Mouse (Mus musculus) testis, adult 2 months (tissue): Measurements from ENCODE around the gene Prex1. TPM values are rescaled to one million over a fixed set of nuclear protein-coding genes. Genes with fewer than 3 reads are reported as not detected.

ENCODE experiments used
- H3K27ac ChIP-seq: fragments of 200-500 bp; 2 replicates; pipeline ENCODE4 v1.5.1; 2012; ENCODE audit warnings: low read depth, low read length; ENCODE audit not compliant: control insufficient read depth, insufficient read depth
- H3K27me3 ChIP-seq: fragments of 200-500 bp; 2 replicates; pipeline ENCODE4 v1.6.1; 2012; ENCODE audit warnings: mild to moderate bottlenecking, low read length, moderate library complexity; ENCODE audit not compliant: control insufficient read depth, insufficient read depth
- H3K36me3 ChIP-seq: fragments of 200-500 bp; 2 replicates; pipeline ENCODE4 v1.6.1; 2012; ENCODE audit warnings: mild to moderate bottlenecking, low read length; ENCODE audit not compliant: control insufficient read depth, insufficient read depth
- H3K4me1 ChIP-seq: fragments of 200-500 bp; 2 replicates; pipeline ENCODE4 v1.6.1; 2012; ENCODE audit warnings: low read length; ENCODE audit not compliant: control insufficient read depth, insufficient read depth
- H3K4me3 ChIP-seq: fragments of 200-500 bp; 2 replicates; pipeline ENCODE4 v1.5.1; 2012; ENCODE audit warnings: low read depth, mild to moderate bottlenecking, low read length, moderate library complexity, mixed read lengths; ENCODE audit not compliant: control insufficient read depth
- CTCF ChIP-seq: fragments of 200-500 bp; IDR thresholded peaks from 2 replicates; pipeline ENCODE4 v1.5.1; 2012; ENCODE audit warnings: low read depth, mild to moderate bottlenecking, inconsistent platforms, low read length, moderate library complexity; ENCODE audit not compliant: control insufficient read depth, insufficient read depth, insufficient replicate concordance
- POLR2A ChIP-seq: fragments of 200-500 bp; IDR thresholded peaks from 2 replicates; pipeline ENCODE4 v1.6.1; 2012; ENCODE audit warnings: low read depth, mild to moderate bottlenecking, inconsistent platforms, low read length, moderate library complexity; ENCODE audit not compliant: control insufficient read depth
- polyA plus RNA-seq: library from polyadenylated mRNA; depleted of rRNA; stranded (reverse); fragments of >200 nt; gene quantifications from 2 replicates; pipeline ENCODE4 v1.2.3, GENCODE M21; 2012

The Prex1 gene
- polyA plus RNA-seq, 1 experiment: 13.6 TPM

DNA sequence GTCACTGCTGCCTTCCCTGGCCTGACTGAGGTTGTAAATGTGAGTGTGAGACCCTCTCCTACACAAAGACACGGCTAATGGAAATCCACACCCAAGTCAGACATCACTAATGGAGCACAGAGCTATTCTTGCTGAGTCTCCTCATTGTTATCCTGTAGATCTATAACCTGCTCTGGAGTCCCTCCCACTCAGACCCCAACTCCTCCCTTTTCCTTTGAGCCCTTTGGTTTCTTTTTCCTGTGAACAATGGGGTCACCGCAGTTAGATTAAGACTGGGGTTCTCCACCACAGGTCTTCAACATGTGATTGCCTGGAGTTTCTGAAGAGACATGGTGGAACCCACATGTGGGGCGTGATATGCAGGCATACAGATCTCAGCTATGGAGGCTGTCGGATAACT lies 57.0 kb downstream of the Prex1 start:
- Histone ChIP-seq H3K27ac (no peak overlapping the region), H3K4me3 (no peak overlapping the region), H3K4me1 (peaks cover 6% of the 10 kb centered on the region), H3K27me3 (no peaks in the 10 kb centered on the region), H3K36me3 (no peaks in the 10 kb centered on the region)
- TF ChIP-seq POLR2A (no peak), CTCF (no peak)

DNA sequence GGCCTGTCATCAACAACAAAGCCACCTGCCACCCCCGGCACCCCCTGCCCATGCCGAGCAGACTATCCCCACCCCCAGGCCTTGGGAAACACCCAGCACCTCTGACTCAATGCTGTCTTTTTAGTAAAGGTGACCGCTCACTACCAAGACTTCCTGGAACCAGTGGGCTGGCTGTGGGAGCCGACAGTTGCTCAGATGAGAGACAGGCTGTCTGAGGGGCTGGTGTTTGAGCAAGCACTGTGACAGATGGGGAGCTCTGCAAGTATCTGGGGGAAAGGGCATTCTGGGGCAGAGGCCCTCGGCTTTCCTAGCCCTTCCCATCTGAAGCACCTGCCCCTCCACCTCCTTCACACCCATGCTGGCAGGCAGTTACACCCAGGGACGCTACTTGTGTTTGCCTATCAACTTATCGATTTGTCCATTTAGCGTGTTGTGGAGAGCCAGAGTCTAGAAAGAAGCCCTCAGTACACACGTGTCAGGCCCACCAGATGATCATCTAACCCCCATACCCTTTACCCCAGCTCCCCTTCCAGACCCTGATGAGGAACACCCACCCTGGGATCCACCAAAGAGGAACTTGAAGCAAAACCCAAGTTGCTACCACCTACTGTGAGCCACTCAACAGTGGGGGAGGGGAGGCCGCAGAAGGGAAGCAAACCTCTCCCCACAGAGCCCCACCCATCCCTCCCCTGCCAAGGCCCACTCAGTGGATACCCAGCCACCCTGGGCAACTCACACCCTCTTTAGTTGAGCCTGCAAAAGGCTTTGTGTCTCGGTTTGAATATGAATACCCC lies 57.7 kb downstream of the Prex1 start:
- Histone ChIP-seq H3K4me1 (peaks cover 6% of the 10 kb centered on the region), H3K27ac (no peak overlapping the region), H3K36me3 (no peaks in the 10 kb centered on the region), H3K4me3 (no peak overlapping the region), H3K27me3 (no peaks in the 10 kb centered on the region)
- TF ChIP-seq CTCF: no peak
- no peak for TF ChIP-seq POLR2A

DNA sequence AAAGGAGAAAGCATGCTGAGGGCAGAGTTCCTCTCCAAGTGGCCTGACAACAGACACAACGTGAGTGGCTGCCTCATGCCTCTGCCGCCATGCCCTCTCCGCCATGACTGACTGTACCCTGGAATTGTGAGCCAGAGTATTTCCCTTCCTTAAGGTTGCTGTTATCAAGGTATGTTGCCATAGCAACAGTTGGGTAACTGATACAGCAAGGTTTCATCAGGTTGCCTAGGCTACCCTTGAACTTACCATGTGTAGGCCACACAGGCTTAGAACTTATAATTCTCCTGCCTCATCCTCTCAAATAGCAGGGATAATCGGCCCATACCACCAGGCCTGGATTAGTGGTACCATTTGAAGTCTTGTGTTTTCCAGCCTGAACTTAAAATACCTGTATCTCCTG lies 58.3 kb downstream of the Prex1 start:
- TF ChIP-seq POLR2A (no peak), CTCF (no peak)
- no peaks in the 10 kb centered on the region for H3K27me3 ChIP-seq
- no peak overlapping the region for H3K27ac ChIP-seq
- H3K4me3 ChIP-seq: no peak overlapping the region
- H3K4me1 ChIP-seq: peaks cover 6% of the 10 kb centered on the region
- no peaks in the 10 kb centered on the region for H3K36me3 ChIP-seq

DNA sequence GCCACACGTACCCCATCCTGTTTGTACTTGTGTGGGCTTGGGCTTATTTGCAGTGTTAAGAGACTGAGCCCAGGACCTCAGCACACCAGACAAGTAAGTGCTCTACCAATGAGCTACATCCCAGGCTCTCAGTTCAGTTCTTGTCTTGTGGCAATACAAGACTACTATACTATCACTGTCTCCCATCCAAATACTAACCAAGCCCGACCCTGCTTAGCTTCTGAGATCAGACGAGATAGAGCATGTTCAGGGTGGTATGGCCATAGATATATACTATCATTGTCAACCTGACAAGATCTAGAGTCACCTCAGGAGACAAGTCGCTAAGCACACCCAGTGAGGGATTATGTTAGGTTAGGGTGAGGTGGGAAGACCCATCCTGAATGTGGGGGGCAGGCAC lies 58.8 kb downstream of the Prex1 start:
- Histone ChIP-seq H3K4me1 (peaks cover 6% of the 10 kb centered on the region), H3K4me3 (no peak overlapping the region), H3K27me3 (no peaks in the 10 kb centered on the region), H3K27ac (no peak overlapping the region), H3K36me3 (no peaks in the 10 kb centered on the region)
- no peak for TF ChIP-seq POLR2A
- no peak for TF ChIP-seq CTCF

DNA sequence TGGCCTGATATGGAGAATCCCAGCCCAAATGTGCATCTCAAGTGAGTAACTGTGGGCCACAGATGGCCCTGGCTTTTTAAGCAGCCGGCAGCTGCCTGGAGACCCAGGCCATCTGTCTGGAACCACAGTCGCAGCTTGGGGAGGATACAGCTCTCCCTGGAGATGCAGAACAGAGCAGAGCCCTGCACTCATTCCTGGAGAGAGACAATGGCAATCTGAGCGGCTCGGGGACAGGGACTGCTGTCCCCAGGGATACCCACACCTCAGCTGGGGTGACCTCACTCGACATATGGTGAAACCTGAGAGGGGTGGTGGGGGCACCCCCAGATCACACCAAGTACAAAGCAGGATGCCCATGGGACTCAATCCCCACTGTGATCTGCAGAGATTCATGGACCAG lies 60.1 kb downstream of the Prex1 start:
- Histone ChIP-seq H3K27me3 (no peaks in the 10 kb centered on the region), H3K4me3 (no peak overlapping the region), H3K36me3 (no peaks in the 10 kb centered on the region), H3K4me1 (peaks cover 6% of the 10 kb centered on the region), H3K27ac (no peak overlapping the region)
- TF ChIP-seq POLR2A (no peak), CTCF (no peak)

DNA sequence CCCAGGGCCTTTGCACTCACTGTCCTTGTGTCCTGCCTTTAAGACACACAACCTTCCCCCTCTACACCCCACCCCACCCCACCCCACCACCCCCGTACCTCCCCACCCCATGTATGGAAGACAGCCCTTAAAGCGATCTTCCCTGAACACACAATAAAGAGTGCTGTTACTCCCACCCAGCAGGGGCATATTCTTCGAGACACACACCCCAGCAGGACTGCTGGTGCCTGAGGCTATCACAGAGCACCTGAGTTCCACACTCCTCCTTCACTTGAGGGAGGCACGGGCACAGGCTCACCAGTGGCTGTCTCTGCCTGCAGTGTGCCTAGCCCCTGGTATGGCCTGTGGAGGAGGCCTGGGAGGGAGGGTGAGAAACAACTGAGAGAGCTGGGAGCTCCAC lies 61.0 kb downstream of the Prex1 start:
- TF ChIP-seq CTCF (no peak), POLR2A (no peak)
- Histone ChIP-seq H3K27ac (no peak overlapping the region), H3K36me3 (no peaks in the 10 kb centered on the region), H3K4me3 (no peak overlapping the region), H3K27me3 (no peaks in the 10 kb centered on the region), H3K4me1 (peaks cover 6% of the 10 kb centered on the region)

DNA sequence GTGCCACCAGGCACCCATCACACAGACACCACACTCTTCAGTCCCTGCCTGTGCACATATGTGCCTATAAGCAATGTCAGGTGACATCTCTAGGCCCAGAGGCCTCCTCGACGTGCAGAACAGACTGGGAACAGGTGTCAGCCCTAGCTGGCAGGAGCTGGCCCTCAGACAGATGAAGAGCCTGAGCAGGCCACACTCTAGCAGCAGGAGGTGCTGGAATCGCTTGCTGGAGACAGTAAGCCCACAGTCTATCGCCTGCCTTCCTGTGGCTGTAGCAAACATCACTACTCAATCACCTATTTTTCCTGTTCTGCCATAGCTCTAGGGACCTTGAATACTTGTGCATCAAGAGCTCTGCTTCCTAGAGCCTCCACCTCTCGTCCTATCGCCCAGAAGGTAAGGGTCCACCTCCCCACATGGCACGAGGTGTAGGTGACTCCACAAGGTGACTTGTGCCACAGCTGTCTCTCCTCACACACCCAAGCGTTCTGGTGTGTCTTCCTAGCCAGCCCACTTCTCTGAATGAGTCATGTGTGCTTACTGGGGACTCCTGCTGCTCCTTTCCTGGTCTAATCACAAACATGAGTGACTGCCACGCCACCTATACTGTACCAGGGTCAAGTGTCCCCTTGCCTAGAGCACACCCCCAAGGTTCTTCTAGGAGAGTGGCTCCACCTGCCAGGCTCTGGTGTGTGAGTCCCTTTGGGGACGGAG lies 62.2 kb downstream of the Prex1 start:
- H3K36me3 ChIP-seq: no peaks in the 10 kb centered on the region
- H3K27ac ChIP-seq: no peak overlapping the region
- peaks cover 6% of the 10 kb centered on the region for H3K4me1 ChIP-seq
- no peaks in the 10 kb centered on the region for H3K27me3 ChIP-seq
- TF ChIP-seq CTCF: no peak
- TF ChIP-seq POLR2A: no peak
- H3K4me3 ChIP-seq: no peak overlapping the region

DNA sequence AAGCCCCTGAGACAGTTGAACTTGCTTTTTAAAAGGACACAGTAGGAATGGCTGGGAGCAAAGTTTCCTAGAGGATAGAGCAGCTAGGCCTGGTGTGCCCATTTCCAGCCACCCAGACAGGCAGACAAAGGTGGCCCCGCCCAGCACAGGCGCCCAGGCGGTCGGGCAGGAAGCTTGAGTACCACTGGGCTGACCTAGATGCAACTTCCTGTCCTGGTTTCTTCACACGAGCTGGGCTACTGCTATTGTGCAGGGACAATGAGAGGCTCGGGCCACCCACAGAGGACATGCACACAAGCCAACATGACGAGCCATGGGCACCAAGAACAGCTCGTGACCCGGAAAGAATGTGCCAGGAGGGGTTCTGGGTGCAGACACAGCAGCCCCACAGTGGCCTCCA lies 63.2 kb downstream of the Prex1 start:
- no peak for TF ChIP-seq POLR2A
- Histone ChIP-seq H3K4me3 (no peak overlapping the region), H3K36me3 (no peaks in the 10 kb centered on the region), H3K27me3 (no peaks in the 10 kb centered on the region), H3K27ac (no peak overlapping the region), H3K4me1 (no peaks in the 10 kb centered on the region; the same call in 1 of the 2 replicates)
